Mouse (Mus musculus) heart, embryonic 16.5 days (tissue): Measurements from ENCODE around the gene Cln3. TPM values are rescaled to one million over a fixed set of nuclear protein-coding genes. Genes with fewer than 3 reads are reported as not detected.

Experiments
- ATAC-seq: fragments of 200-750 bp; cut with Nextera tagmentation; replicated peaks from 2 replicates; pipeline ENCODE4 v1.8.0; 2017; ENCODE audit warnings: moderate number of reproducible peaks; ENCODE audit not compliant: insufficient read depth, low FRiP score; ENCODE audit errors: extremely low read depth
- H3K27ac ChIP-seq: fragments of 300-500 bp; sonication (generic); 2 replicates; pipeline ENCODE4 v1.5.1; 2014; ENCODE audit warnings: mild to moderate bottlenecking, low read length, control low read depth, moderate library complexity
- H3K27me3 ChIP-seq: fragments of 300-500 bp; sonication (generic); 2 replicates; pipeline ENCODE4 v1.6.1; 2014; ENCODE audit warnings: low read length, mixed read lengths; ENCODE audit not compliant: control insufficient read depth, insufficient read depth
- H3K36me3 ChIP-seq: fragments of 300-500 bp; sonication (generic); 2 replicates; pipeline ENCODE4 v1.6.1; 2014; ENCODE audit not compliant: control insufficient read depth, insufficient read depth
- H3K4me1 ChIP-seq: fragments of 300-500 bp; sonication (generic); 2 replicates; pipeline ENCODE4 v1.6.1; 2014; ENCODE audit warnings: low read length, mixed read lengths; ENCODE audit not compliant: control insufficient read depth, insufficient read depth
- H3K4me2 ChIP-seq: fragments of 300-500 bp; sonication (generic); 2 replicates; pipeline ENCODE4 v1.6.1; 2014; ENCODE audit warnings: low read depth, mild to moderate bottlenecking, control low read depth, low read length
- H3K4me3 ChIP-seq: fragments of 300-500 bp; sonication (generic); 2 replicates; pipeline ENCODE4 v1.5.1; 2014; ENCODE audit warnings: mild to moderate bottlenecking, control low read depth, low read length
- H3K9ac ChIP-seq: fragments of 300-500 bp; sonication (generic); 2 replicates; pipeline ENCODE4 v1.6.1; 2014; ENCODE audit warnings: low read length, control low read depth
- H3K9me3 ChIP-seq: fragments of 300-500 bp; sonication (generic); replicated peaks from 2 replicates; pipeline ENCODE4 v1.6.1; 2016; ENCODE audit warnings: low read length; ENCODE audit not compliant: control insufficient read depth
- WGBS: fragments of 180-500 bp; shearing (Covaris S2); extraction: QIAGEN DNeasy Blood & Tissue Kit; methylation state at CpG from one replicate; pipeline ENCODE4 v1.1.7; 2014; 5-methylcytosine and 5-hydroxymethylcytosine counted together
- polyA plus RNA-seq: library from polyadenylated mRNA; unstranded; fragments of >200 nt; fragmentation: Nextera tagmentation; extraction: Ambion mirVana; gene quantifications from 2 replicates; pipeline ENCODE4 v1.2.1, GENCODE M21; 2015

Gene Cln3
- polyA plus RNA-seq, 1 experiment from 2014 or later, result 20.2 TPM

DNA sequence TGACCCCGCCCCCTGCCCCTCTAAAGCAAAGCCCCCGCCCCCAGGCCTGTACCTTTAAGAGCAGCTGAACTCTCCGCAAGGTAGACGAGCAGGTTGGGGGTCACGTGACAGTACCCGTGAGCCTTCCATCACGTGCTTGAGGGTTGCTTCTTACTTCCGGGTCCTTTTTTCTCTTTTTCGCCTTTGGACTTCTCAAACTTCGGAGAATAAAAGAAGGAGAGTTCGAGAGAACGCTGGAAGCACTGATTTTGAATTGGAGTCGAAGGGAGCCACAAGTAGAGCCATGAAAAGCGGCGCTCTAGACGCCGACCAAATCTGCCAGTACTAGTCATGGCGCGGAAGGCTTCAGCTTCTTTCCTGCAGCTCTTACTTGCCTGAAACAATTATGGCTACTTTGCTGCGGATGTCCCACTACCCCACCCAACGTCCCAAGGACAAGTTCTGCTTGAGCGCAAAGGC is 2.3 kb downstream of the Cln3 start:
- H3K27ac ChIP-seq, result peak overlapping the region; percentile 52
- H3K36me3 ChIP-seq, result 0 out of 2 replicates have a peak, but pooled peaks cover 2% of the 10 kb centered on the region
- H3K4me2 ChIP-seq, result peak overlapping the region; percentile 93
- peak overlapping the region; percentile 77 for H3K9ac ChIP-seq
- H3K4me3 ChIP-seq, result peak overlapping the region; percentile 54
- under 1% methylated on average over 22 of the region's 22 CpGs for WGBS
- ATAC-seq, result peak; percentile 80
- peaks cover 3% of the 10 kb centered on the region; the same call in 1 of the 2 replicates for H3K27me3 ChIP-seq
- H3K9me3 ChIP-seq, result no peaks in the 10 kb centered on the region
- H3K4me1 ChIP-seq, result 0 out of 2 replicates have a peak, but pooled peaks cover 3% of the 10 kb centered on the region

DNA sequence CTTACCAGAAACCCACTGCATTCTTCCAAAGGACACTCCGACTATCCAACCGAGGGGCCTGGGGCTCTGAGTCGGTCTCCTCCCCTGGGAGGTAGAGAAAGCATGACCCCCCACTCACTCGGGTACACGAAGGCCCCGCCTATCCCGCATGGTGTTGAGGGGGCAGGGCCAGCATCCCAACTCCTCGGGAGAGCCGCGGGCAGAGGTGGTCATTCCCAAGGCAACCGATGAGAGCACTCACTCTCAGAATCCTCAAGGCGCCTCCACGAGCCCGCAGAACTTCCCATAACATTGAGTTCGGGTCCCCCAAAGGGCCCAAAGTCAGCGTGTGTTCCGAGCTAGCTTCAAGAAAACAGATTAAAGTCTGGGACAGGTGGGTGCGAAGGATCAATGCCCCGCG is 2.9 kb downstream of the Cln3 start:
- H3K27ac ChIP-seq, result no peak overlapping the region
- 2% methylated on average over 20 of the region's 20 CpGs for WGBS
- peaks cover 3% of the 10 kb centered on the region; the same call in 1 of the 2 replicates for H3K27me3 ChIP-seq
- peak overlapping the region; percentile 93 for H3K4me2 ChIP-seq
- H3K4me1 ChIP-seq, result 0 out of 2 replicates have a peak, but pooled peaks cover 3% of the 10 kb centered on the region
- peak overlapping the region; percentile 54 for H3K4me3 ChIP-seq
- peak overlapping the region; percentile 77 for H3K9ac ChIP-seq
- peak; percentile 39 for ATAC-seq
- H3K36me3 ChIP-seq, result 0 out of 2 replicates have a peak, but pooled peaks cover 3% of the 10 kb centered on the region
- H3K9me3 ChIP-seq, result no peaks in the 10 kb centered on the region

DNA sequence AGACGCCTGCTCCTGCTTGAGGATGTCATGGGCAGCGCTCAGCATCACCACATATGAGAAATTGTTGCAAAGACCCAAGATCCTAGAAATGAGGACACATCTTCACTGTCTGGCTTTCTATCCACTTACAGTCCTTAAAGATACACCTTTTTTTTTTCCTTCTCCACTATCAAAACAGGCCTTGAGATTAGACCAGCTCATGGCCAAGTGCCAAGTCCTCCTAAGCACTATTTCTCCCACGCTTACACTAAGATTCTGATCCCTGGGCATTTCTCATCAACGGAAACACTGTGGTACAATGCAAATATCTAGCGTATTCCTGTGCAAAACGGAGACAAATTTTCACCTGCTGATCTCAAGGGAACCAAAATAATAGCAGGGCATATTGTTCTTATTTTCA is 4.0 kb downstream of the Cln3 start:
- 71% methylated on average over 6 of the region's 6 CpGs for WGBS
- Histone ChIP-seq H3K36me3 (peaks cover 10% of the 10 kb centered on the region), H3K9me3 (no peaks in the 10 kb centered on the region), H3K27me3 (peaks cover 3% of the 10 kb centered on the region; the same call in 1 of the 2 replicates), H3K4me1 (0 out of 2 replicates have a peak, but pooled peaks cover 3% of the 10 kb centered on the region), H3K27ac (no peak overlapping the region), H3K9ac (no peak overlapping the region), H3K4me2 (no peak overlapping the region), H3K4me3 (no peak overlapping the region)
- no peak for ATAC-seq

DNA sequence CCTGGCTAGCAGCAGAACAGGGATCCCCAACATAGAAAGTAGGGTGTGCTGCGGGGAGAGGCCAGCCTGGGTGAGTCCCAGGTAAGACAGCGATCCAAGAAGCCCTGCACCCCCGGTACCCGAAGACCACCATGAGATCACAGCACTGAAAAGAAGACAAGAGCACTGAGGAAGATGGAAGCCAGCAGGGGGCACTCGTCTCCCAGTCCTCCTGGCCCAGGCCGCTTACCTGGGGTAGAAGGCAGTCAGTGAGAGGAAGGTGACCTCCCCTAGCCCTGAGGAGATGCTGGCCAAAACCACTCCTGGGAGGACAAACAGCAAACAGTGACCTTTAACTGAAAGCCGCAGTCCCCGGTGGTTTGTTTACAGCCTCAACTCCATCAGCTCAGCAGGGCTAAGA is 6.4 kb downstream of the Cln3 start:
- no peak overlapping the region for H3K27ac ChIP-seq
- WGBS, result 50% methylated on average over 8 of the region's 8 CpGs
- no peak overlapping the region for H3K4me2 ChIP-seq
- no peak for ATAC-seq
- peaks cover 10% of the 10 kb centered on the region for H3K36me3 ChIP-seq
- no peak overlapping the region for H3K9ac ChIP-seq
- H3K27me3 ChIP-seq, result no peaks in the 10 kb centered on the region
- no peak overlapping the region for H3K4me3 ChIP-seq
- H3K4me1 ChIP-seq, result 0 out of 2 replicates have a peak, but pooled peaks cover 3% of the 10 kb centered on the region
- no peaks in the 10 kb centered on the region for H3K9me3 ChIP-seq

DNA sequence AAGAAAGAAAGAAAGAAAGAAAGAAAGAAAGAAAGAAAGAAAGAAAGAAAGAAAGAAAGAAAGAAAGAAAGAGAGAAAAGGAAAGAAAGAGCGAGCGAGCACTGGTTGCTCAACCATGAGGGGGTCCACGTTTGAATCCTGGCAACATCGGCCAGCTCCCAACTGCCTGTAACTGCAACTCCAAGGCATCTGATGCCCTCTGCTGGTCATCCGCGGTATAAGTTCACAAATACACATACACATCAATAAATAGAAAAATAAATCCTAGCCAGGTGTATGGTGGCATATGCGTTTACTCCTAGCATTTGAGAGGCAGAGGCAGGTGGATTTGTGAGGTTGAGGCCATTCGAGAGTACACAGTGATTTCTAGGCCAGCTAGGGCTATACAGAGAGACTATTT is 8.7 kb downstream of the Cln3 start:
- no peak overlapping the region for H3K4me2 ChIP-seq
- no peak overlapping the region for H3K4me3 ChIP-seq
- WGBS, result 56% methylated on average over 8 of the region's 8 CpGs
- H3K4me1 ChIP-seq, result 0 out of 2 replicates have a peak, but pooled peaks cover 1% of the 10 kb centered on the region
- no peak overlapping the region for H3K9ac ChIP-seq
- H3K36me3 ChIP-seq, result peaks cover 10% of the 10 kb centered on the region
- H3K27me3 ChIP-seq, result no peaks in the 10 kb centered on the region
- no peak overlapping the region for H3K27ac ChIP-seq
- H3K9me3 ChIP-seq, result no peaks in the 10 kb centered on the region
- ATAC-seq, result no peak

DNA sequence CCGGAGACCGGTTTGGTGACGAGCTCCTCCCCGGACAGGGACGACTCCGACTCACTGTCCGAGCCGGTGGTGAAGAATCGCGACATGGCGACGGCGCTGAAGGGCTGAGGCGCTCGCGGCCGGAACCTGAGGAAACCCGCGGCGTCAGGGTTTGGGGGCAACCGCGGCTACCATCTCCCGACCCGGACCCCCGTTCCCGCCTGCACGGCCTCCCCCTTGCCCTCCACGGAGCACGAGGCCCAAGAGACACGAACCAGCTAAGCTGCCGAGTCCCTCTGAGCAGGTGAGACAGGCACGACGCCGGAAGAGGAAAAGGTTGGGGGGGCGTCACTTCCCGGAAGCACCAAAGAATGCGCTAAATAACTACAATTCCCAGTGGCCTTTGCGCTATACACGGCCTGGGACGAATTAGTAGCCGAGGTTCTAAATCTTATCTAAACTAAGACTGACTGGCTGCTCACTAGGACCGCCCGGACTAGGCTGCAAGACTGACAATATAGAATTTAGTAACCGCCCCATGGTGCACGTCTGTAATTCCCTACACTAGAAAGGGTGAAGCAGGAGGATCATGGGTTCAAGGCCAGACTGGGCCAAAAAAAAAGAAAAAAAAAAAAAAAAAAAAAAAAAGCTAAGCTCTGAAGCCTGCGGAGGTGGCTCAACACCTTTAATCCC is 19.4 kb downstream of the Cln3 start, which contains the start of gene Eif3c:
Gene Eif3c, minus strand, starts transcription at position 318 of the 672 bp plus-strand sequence.
- Histone ChIP-seq H3K36me3 (peaks cover 29% of the 10 kb centered on the region), H3K4me3 (peak within 1 kb of the TSS; percentile 99), H3K4me1 (peaks cover 7% of the 10 kb centered on the region; the same call in 1 of the 2 replicates), H3K4me2 (peak within 1 kb of the TSS; percentile 84), H3K27me3 (no peaks in the 10 kb centered on the region), H3K9me3 (no peaks in the 10 kb centered on the region), H3K9ac (peak within 1 kb of the TSS; percentile 91), H3K27ac (peak within 1 kb of the TSS; percentile 88)
- ATAC-seq, result peak; percentile 94
- under 1% methylated on average over 46 of the region's 46 CpGs for WGBS

DNA sequence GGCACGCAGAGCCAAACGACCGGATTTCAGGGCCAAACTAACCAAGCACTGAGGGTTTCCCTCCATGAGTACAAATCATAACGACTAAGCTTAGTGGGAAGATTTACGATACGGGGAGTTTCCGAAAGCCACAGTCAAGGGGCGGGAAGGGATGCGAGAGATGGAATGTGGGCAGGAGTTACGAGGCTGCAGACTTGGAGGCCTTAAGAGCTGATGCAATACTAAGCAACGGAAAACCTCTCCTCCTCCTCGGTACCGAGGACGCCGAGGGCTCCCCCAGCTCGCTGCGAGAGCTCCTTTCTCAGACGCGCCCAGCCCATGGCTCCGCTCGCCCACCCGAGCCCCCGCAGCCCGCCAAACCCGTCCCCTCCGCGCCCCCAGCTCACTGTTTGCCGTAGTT is 19.9 kb downstream of the Cln3 start:
- Histone ChIP-seq H3K4me2 (peak overlapping the region; percentile 84), H3K4me3 (peak overlapping the region; percentile 99), H3K36me3 (peaks cover 34% of the 10 kb centered on the region), H3K9me3 (no peaks in the 10 kb centered on the region), H3K4me1 (peaks cover 7% of the 10 kb centered on the region; the same call in 1 of the 2 replicates), H3K27ac (peak overlapping the region; percentile 88), H3K27me3 (no peaks in the 10 kb centered on the region), H3K9ac (peak overlapping the region; percentile 91)
- peak; percentile 42 for ATAC-seq
- 1% methylated on average over 28 of the region's 28 CpGs for WGBS

DNA sequence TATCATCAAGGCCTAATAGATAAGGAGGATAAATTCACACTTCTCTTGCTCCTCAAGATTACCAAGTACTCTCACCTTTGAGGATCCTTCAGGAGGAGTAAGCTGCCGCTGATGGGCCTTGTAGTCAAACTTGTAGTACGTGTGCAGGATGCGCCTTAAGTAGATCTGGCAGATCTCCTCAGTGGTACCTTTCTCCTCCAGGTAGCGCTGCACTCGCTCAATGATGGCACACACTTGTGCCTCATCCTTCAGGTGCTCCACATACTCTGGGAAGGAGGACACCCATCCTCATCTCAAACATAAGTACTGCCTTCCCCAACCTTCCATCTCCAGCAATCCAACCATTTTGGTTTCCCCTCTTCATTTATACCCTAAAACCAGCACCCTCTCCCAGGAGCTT is 29.0 kb downstream of the Cln3 start:
- WGBS, result 98% methylated on average over 5 of the region's 5 CpGs
- H3K27me3 ChIP-seq, result no peaks in the 10 kb centered on the region

DNA sequence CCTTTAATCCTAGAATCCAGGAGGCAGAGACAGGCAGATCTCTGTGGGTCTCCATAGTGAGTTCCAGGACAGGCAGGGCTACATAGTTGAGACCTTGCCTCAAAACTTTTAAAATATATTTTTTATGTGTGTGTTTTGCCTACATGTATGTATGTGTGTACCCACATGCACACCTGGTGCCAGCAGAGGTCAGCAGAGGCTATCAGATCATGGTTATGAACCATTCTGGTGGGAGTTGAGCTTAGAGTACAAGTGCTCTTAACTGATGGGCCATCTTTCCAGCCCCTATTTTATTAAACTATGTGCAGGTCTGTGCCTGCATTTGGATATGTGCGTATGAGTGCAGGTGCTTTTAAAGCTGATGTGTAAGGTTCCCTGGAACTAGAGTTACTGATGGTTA is 30.8 kb downstream of the Cln3 start:
- Histone ChIP-seq H3K4me3 (no peak overlapping the region), H3K27ac (no peak overlapping the region), H3K4me1 (no peaks in the 10 kb centered on the region), H3K27me3 (no peaks in the 10 kb centered on the region), H3K4me2 (no peak overlapping the region), H3K9me3 (no peaks in the 10 kb centered on the region), H3K9ac (no peak overlapping the region), H3K36me3 (peaks cover 89% of the 10 kb centered on the region)
- 94% methylated on average over 1 of the region's 1 CpGs for WGBS
- no peak for ATAC-seq

More for the DNA sequence above, 29.0 kb downstream of the Cln3 start:
- Histone ChIP-seq H3K4me3 (no peak overlapping the region), H3K4me2 (no peak overlapping the region), H3K27ac (no peak overlapping the region), H3K36me3 (peaks cover 82% of the 10 kb centered on the region), H3K4me1 (no peaks in the 10 kb centered on the region), H3K9ac (no peak overlapping the region), H3K9me3 (no peaks in the 10 kb centered on the region)
- no peak for ATAC-seq
